Mouse (Mus musculus): Measurements from ENCODE around the gene Hist1h2bn. TPM values are rescaled to one million over a fixed set of nuclear protein-coding genes. Genes with fewer than 3 reads are reported as not detected.
"Not testable (repeated sequence)": the region's sequence is repeated elsewhere in the genome, so short reads cannot be mapped to it uniquely, and the experiment has no call there.

Hist1h2bn gene
- polyA plus RNA-seq, 1 experiment, result 2.4 TPM

DNA sequence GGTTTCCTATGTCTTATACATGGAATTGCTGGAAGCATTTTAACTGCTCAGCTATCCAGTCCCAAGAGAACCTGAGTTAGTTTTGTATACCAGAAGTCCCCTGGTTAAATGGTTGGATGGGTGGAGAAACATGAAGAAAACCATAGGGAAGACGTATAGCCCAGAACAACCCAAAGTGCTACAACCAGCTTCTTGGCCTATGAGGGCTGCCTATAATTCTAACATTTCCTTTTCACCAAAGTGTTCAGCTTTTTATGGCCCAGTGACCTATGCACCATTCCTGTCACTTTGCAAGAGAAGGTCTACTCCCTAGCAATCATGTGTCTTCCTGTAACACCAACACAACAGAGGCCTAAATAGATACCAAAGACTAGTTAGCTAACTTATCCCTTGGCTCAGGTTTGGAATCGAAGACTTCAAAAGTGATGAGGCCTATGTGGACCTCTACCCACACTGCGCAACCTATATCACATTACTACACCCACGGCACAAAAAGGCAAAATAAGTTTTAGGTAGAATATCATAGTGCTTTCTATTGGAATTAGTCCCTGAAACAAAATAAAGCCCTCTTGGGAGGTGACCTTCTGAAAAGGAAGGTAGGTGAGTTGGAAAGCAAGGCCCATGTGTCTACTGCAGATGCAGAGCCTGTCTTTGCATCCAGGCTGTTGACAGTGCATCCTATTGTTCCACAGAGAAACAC, 35.4 kb upstream of the Hist1h2bn start:
- TF ChIP-seq CTCF (IDR thresholded peaks at IDR 0.05; ENCODE audit: insufficient read depth, low read length), result no peak
- TF ChIP-seq POLR2A (IDR thresholded peaks at IDR 0.05; ENCODE audit: borderline replicate concordance, extremely low read depth, low read depth, low read length), result no peak
- Histone ChIP-seq H3K4me3 (replicated peaks; ENCODE audit: extremely low read depth, low read depth, low read length) (no peak overlapping the region), H3K4me1 (ENCODE audit: control insufficient read depth, insufficient read depth, low read length) (peaks cover 20% of the 10 kb centered on the region)
- WGBS, result 77% methylated on average over 4 of the region's 4 CpGs
- DNase-seq, result no peak

DNA sequence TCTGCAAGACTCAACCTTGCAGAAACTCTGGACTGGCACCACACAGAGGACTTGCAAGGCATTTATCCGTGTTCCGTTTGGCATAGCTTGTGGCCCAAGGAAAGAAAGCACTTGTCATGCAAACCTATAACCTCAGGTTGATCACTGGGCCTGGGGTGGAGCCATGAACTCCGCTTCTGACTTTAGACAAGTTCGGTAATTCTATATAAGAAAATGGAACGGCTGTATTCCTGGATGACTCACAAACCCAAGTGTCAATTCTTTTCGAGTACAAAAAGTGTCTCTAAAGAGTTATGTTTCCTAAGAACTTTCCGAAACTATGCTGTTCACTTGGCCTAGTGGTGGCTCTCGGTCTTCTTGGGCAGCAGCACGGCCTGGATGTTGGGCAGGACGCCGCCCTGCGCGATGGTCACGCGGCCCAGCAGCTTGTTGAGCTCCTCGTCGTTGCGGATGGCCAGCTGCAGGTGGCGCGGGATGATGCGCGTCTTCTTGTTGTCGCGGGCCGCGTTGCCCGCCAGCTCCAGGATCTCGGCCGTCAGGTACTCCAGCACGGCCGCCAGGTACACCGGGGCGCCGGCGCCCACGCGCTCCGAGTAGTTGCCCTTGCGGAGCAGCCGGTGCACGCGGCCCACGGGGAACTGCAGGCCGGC, 32.7 kb upstream of the Hist1h2bn start:
- WGBS, result 2% methylated on average over 24 of the region's 44 CpGs
- not testable (repeated sequence) for DNase-seq
- Histone ChIP-seq H3K4me3 (replicated peaks; ENCODE audit: extremely low read depth, low read depth, low read length) (peak overlapping the region; percentile 61), H3K4me1 (ENCODE audit: control insufficient read depth, insufficient read depth, low read length) (peaks cover 11% of the 10 kb centered on the region)

DNA sequence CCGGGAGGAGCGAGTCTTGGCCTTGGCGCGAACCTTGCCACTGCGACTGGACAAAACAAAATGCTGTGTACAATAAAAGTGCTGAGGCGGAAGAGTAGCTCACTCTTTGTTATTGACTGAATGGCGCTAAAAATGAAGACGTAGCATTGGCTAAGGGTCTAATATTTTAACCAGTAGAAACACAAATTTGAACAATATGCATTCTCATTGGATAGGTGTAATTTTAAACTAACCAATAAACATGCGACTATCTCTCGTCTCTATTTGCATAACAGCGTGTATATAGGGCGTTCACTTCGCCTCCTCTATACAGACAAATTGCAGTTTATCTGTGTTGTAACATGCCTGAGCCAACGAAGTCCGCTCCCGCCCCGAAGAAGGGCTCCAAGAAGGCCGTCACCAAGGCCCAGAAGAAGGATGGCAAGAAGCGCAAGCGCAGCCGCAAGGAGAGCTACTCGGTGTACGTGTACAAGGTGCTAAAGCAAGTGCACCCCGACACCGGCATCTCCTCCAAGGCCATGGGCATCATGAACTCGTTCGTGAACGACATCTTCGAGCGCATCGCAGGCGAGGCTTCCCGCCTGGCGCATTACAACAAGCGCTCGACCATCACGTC, 32.1 kb upstream of the Hist1h2bn start, which contains the start of gene Hist1h2bm:
Gene Hist1h2bm (plus strand): TSS at position 288 of the 616 bp plus-strand sequence.
- peak; percentile 41 for DNase-seq
- H3K4me1 ChIP-seq (ENCODE audit: control insufficient read depth, insufficient read depth, low read length), result not testable (repeated sequence)
- TF ChIP-seq POLR2A (IDR thresholded peaks at IDR 0.05; ENCODE audit: borderline replicate concordance, extremely low read depth, low read depth, low read length), result peak; percentile 55; the same call in 1 of the 2 replicates
- peak within 1 kb of the TSS; percentile 61 for H3K4me3 ChIP-seq (replicated peaks; ENCODE audit: extremely low read depth, low read depth, low read length)
- under 1% methylated on average over 37 of the region's 37 CpGs for WGBS

DNA sequence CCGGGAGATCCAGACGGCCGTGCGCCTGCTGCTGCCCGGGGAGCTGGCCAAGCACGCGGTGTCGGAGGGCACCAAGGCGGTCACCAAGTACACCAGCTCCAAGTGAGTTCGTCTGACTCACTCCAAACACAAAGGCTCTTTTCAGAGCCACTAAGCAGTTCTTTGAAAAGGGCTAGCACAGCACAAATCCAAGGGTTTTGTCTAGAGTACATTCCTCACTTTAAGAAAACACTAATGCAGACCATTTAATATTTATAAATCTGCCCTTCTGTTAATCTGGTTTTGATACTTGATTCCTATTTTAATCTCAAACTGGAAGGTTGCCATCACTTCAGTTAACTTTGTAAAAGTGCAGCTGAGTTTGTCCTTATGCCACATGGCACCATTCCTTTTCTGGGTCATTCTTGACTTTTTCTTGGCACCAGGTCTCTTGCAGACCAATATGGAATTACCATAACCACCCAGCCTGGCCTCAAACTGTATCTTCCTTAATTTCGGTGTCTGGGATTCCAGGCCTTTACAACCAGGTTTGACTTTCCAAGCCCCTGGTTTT, 31.5 kb upstream of the Hist1h2bn start:
- TF ChIP-seq POLR2A (IDR thresholded peaks at IDR 0.05; ENCODE audit: borderline replicate concordance, extremely low read depth, low read depth, low read length) (no peak), CTCF (IDR thresholded peaks at IDR 0.05; ENCODE audit: insufficient read depth, low read length) (no peak)
- Histone ChIP-seq H3K4me3 (replicated peaks; ENCODE audit: extremely low read depth, low read depth, low read length) (no peak overlapping the region), H3K4me1 (ENCODE audit: control insufficient read depth, insufficient read depth, low read length) (peaks cover 7% of the 10 kb centered on the region)
- 5% methylated on average over 11 of the region's 11 CpGs for WGBS
- no peak for DNase-seq

DNA sequence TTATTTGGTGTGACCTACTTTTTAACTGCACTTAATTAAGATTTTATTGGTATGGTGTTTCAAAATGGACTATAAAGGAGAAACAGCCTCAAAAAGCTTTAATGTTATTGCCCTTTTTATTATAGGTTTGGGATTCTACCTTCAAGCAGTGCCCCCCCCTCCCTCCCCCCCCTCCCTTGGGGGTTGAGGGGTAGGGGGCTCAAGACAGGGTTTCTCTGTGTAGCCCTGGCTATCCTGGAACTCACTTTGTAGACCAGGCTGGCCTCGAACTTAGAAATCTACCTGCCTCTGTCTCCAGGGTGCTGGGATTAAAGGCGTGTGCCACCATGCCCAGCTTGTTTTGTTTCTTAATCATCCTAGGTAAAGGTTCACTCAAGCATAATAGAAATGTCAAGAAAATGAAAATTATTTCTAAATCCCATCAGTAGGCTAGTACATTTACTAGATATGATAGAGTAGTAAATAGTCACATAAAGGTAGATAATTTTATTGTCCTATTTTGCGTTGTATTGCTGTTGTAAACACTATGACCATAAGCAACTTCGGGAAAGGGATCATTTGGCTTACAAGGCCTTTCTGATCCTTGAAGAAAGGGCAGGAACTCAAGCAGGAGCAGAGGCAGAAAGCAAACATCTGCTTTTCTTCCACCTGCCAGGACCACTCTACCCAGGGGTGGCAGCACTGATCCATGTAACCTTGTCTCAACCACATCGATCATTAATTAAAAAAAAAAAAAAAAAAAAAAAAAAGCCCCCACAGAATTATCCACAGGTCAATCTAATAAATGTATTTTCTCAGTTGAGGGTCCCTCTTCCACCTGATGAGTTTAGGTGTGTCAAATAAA, 30.7 kb upstream of the Hist1h2bn start:
- no peak for DNase-seq
- TF ChIP-seq CTCF (IDR thresholded peaks at IDR 0.05; ENCODE audit: insufficient read depth, low read length) (no peak), POLR2A (IDR thresholded peaks at IDR 0.05; ENCODE audit: borderline replicate concordance, extremely low read depth, low read depth, low read length) (no peak)
- WGBS, result 47% methylated on average over 5 of the region's 5 CpGs
- H3K4me1 ChIP-seq (ENCODE audit: control insufficient read depth, insufficient read depth, low read length), result peaks cover 5% of the 10 kb centered on the region
- H3K4me3 ChIP-seq (replicated peaks; ENCODE audit: extremely low read depth, low read depth, low read length), result no peak overlapping the region

DNA sequence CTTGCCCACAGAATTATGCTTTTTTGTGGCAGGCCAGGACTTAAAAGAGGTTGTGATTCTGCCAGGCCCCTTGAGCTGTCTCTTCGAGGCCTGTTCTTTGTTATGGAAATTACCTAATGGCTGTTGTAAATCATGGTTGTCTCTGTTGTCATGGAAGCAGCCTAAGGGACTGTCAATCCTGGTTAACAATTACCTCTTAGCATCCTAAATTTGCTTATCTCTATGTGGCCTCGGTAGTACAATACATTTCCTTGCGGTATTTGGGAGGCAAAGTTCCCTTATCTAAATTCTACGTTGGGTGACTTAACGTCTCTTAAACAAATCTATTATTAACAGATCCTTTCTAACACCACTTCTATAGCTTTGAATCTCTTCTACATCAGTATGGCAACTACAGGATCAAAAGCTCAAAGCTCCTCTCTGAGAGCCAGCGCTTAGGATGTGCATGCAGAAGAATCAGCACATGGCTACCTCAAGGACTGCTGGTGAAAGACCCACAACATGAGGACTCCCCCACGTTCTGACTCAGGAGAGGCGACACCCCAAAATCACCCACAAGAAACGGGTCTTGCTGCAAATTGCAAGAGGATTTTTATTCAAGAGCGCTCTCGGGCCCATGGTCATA, 25.9 kb upstream of the Hist1h2bn start:
- DNase-seq, result no peak
- Histone ChIP-seq H3K4me1 (ENCODE audit: control insufficient read depth, insufficient read depth, low read length) (no peaks in the 10 kb centered on the region), H3K4me3 (replicated peaks; ENCODE audit: extremely low read depth, low read depth, low read length) (no peak overlapping the region)
- WGBS, result 57% methylated on average over 11 of the region's 11 CpGs
- TF ChIP-seq CTCF (IDR thresholded peaks at IDR 0.05; ENCODE audit: insufficient read depth, low read length) (no peak), POLR2A (IDR thresholded peaks at IDR 0.05; ENCODE audit: borderline replicate concordance, extremely low read depth, low read depth, low read length) (no peak)

DNA sequence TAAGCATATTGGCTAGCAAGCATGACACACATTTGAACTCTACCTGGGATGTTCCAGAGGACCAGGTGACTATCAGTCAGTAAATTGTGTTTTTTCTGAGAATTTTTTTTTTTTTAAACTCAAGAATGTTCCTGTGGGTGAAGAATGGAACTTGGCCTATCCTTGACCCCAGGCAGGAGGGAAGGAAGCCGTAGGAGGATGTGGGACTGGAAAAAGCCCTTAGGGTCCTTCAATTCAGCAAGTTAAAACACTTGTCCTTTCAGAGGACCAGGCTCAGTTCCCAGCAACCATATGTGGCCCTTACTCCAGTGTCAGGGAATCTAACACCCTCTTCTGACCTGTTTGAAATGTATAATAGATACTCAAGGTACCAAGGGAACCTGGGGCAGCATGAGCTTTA, 24.4 kb upstream of the Hist1h2bn start:
- no peaks in the 10 kb centered on the region for H3K4me1 ChIP-seq (ENCODE audit: control insufficient read depth, insufficient read depth, low read length)
- no peak for TF ChIP-seq POLR2A (IDR thresholded peaks at IDR 0.05; ENCODE audit: borderline replicate concordance, extremely low read depth, low read depth, low read length)
- TF ChIP-seq CTCF (IDR thresholded peaks at IDR 0.05; ENCODE audit: insufficient read depth, low read length), result no peak
- H3K4me3 ChIP-seq (replicated peaks; ENCODE audit: extremely low read depth, low read depth, low read length), result no peak overlapping the region
- WGBS, result 65% methylated on average over 1 of the region's 1 CpGs
- DNase-seq, result no peak

DNA sequence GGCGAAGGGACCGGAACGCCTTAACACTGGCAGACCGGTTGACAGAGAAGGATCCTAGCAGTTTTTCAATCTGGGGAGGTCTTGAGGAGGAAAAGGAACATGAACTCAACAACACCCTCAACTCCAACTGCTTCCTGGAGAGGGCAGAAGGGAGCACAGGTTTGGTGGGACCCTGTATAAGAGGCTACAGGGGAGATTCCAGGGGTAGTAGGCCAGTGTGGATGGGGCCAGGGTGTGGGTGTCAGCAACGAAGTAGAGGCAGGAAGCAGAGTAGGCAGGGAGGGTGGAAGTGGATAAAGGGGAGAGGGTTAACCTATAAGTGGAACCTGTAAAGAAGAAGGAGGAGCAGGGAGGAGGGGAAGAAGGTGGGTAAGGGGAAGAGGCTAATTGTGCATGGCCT, 20.5 kb upstream of the Hist1h2bn start:
- no peak for DNase-seq
- WGBS, result 85% methylated on average over 5 of the region's 5 CpGs
- Histone ChIP-seq H3K4me3 (replicated peaks; ENCODE audit: extremely low read depth, low read depth, low read length) (no peak overlapping the region), H3K4me1 (ENCODE audit: control insufficient read depth, insufficient read depth, low read length) (no peaks in the 10 kb centered on the region)
- TF ChIP-seq POLR2A (IDR thresholded peaks at IDR 0.05; ENCODE audit: borderline replicate concordance, extremely low read depth, low read depth, low read length) (no peak), CTCF (IDR thresholded peaks at IDR 0.05; ENCODE audit: insufficient read depth, low read length) (no peak)

Data from lung, adult 2 months (tissue).